Mouse (Mus musculus) CH12.LX (cell line): ENCODE results near the gene Nfia.

ENCODE experiments used
- MAFK ChIP-seq: IDR thresholded peaks from 2 replicates; pipeline ENCODE4 v1.6.1; 2011; ENCODE audit warnings: low read length, improper control_type of control experiment; ENCODE audit not compliant: insufficient replicate concordance
- MEF2A ChIP-seq: IDR thresholded peaks from 2 replicates; pipeline ENCODE4 v1.6.1; 2014; ENCODE audit warnings: low read depth, mild to moderate bottlenecking, inconsistent platforms, low read length, improper control_type of control experiment, borderline replicate concordance
- POLR2A ChIP-seq: IDR thresholded peaks from 2 replicates; pipeline ENCODE4 v1.6.1; 2011; ENCODE audit warnings: low read depth, mild to moderate bottlenecking, improper control_type of control experiment, low read length
- SIN3A ChIP-seq: IDR thresholded peaks from 2 replicates; pipeline ENCODE4 v1.6.1; 2012; ENCODE audit warnings: low read length, improper control_type of control experiment, inconsistent platforms

DNA sequence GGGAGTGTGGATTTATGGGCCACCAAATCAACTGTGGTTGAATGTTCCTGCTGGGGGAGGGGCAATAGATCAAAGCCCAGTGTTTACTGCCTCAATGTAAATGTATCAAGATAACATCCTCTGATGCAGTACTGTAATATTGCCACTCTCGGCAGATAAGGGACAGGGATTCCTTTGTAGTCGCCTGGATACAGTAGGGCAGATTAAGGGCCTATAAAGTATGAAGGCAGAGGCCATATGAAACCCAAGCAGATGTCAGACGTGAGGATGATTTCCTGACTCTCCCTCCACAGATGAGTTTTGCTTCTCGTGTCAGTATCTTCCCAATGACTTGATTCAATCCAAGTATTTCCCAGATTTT lies 334.5 kb downstream of the Nfia start:
- TF ChIP-seq MEF2A (no peak), POLR2A (no peak), SIN3A (no peak), MAFK (no peak)
